ENCODE assay signal across 19 mouse cellular contexts in genomic region chr7:121622433-121622832, GRCm38 (mm10).
DNase-seq lines count a peak whose midpoint lies in the region; ATAC-seq and TF ChIP-seq lines count a peak whose summit lies in the region.
"Had no signal": no experiment of that assay in that cellular context is flagged by ENCODE, and none has a peak within 500 bp of the region (broad histone marks: within the 10 kb centered on the region; RNA-seq: fewer than 3 reads in every experiment).

No protein-coding gene starts in this region.

- no peak for DNase-seq in midbrain, embryonic 11.5 days (ENCODE audit: low spot score, missing footprints)
- DNase-seq in adrenal gland, adult 8-10 months = no peak
- DNase-seq: adrenal gland, adult 2 months; cerebellum, adult 2 months; cerebellum, postnatal 25 days; gastrocnemius, postnatal 25 days; kidney, adult 8-10 months; kidney, postnatal 10 days; liver, embryonic 13.5 days; lung, adult 2 months; right cerebral cortex, postnatal 4 days; thymus, postnatal 14 days had no signal

- no peaks in the 10 kb centered on the region for H3K27me3 ChIP-seq in midbrain, embryonic 13.5 days
- no peaks in the 10 kb centered on the region for H3K27me3 ChIP-seq in midbrain, embryonic 11.5 days (ENCODE audit: control insufficient read depth, insufficient read depth, low read length)
- H3K27me3 ChIP-seq in hindbrain, embryonic 15.5 days = no peaks in the 10 kb centered on the region
- H3K27me3 ChIP-seq in neural tube, embryonic 12.5 days (replicated peaks) = no peaks in the 10 kb centered on the region
- no peaks in the 10 kb centered on the region for H3K27me3 ChIP-seq in forebrain, embryonic 16.5 days (replicated peaks; ENCODE audit: control insufficient read depth, insufficient read depth, low read length)
- H3K27me3 ChIP-seq in intestine, postnatal 0 days (replicated peaks; ENCODE audit: control insufficient read depth, insufficient read depth, low read length) = no peaks in the 10 kb centered on the region
- H3K27me3 ChIP-seq: forebrain, embryonic 15.5 days; liver, embryonic 13.5 days had no signal

- peak overlapping the region; percentile 33; the same call in 1 of the 2 replicates for H3K9ac ChIP-seq in midbrain, embryonic 13.5 days (replicated peaks)
- H3K9ac ChIP-seq in midbrain, embryonic 11.5 days (ENCODE audit: low read length) = no peak overlapping the region
- H3K9ac ChIP-seq in hindbrain, embryonic 15.5 days = no peak overlapping the region
- H3K9ac ChIP-seq in neural tube, embryonic 12.5 days = no peak overlapping the region
- H3K9ac ChIP-seq in forebrain, embryonic 16.5 days (replicated peaks; ENCODE audit: low read depth, low read length) = no peak overlapping the region
- no peak overlapping the region for H3K9ac ChIP-seq in intestine, postnatal 0 days (ENCODE audit: low read depth, low read length)
- H3K9ac ChIP-seq: forebrain, embryonic 15.5 days; liver, embryonic 13.5 days had no signal

- H3K36me3 ChIP-seq in midbrain, embryonic 13.5 days = no peaks in the 10 kb centered on the region
- H3K36me3 ChIP-seq in midbrain, embryonic 11.5 days (ENCODE audit: control insufficient read depth, insufficient read depth, low read length) = no peaks in the 10 kb centered on the region
- H3K36me3 ChIP-seq in hindbrain, embryonic 15.5 days = no peaks in the 10 kb centered on the region
- H3K36me3 ChIP-seq in neural tube, embryonic 12.5 days = no peaks in the 10 kb centered on the region
- no peaks in the 10 kb centered on the region for H3K36me3 ChIP-seq in forebrain, embryonic 16.5 days (ENCODE audit: control insufficient read depth, insufficient read depth)
- H3K36me3 ChIP-seq in intestine, postnatal 0 days (ENCODE audit: control insufficient read depth, insufficient read depth) = no peaks in the 10 kb centered on the region
- H3K36me3 ChIP-seq: forebrain, embryonic 15.5 days; liver, embryonic 13.5 days had no signal

- 51% methylated on average over 6 of the region's 6 CpGs for WGBS in midbrain, embryonic 13.5 days
- 75% methylated on average over 6 of the region's 6 CpGs for WGBS in midbrain, embryonic 11.5 days
- WGBS in hindbrain, embryonic 15.5 days = 23% methylated on average over 6 of the region's 6 CpGs
- 53% methylated on average over 6 of the region's 6 CpGs for WGBS in neural tube, embryonic 12.5 days
- WGBS in forebrain, embryonic 16.5 days = 60% methylated on average over 6 of the region's 6 CpGs
- WGBS in intestine, postnatal 0 days = 67% methylated on average over 6 of the region's 6 CpGs

- H3K4me2 ChIP-seq in midbrain, embryonic 13.5 days (replicated peaks) = peak overlapping the region; percentile 20; the same call in 1 of the 2 replicates
- H3K4me2 ChIP-seq in midbrain, embryonic 11.5 days = no peak overlapping the region
- peak overlapping the region; percentile 2; the same call in 1 of the 2 replicates for H3K4me2 ChIP-seq in hindbrain, embryonic 15.5 days
- H3K4me2 ChIP-seq in neural tube, embryonic 12.5 days (replicated peaks) = peak overlapping the region; percentile 21; the same call in 1 of the 2 replicates
- no peak overlapping the region for H3K4me2 ChIP-seq in forebrain, embryonic 16.5 days (ENCODE audit: low read length)
- no peak overlapping the region for H3K4me2 ChIP-seq in intestine, postnatal 0 days (replicated peaks; ENCODE audit: low read depth)
- H3K4me2 ChIP-seq: forebrain, embryonic 15.5 days; liver, embryonic 13.5 days had no signal

- ATAC-seq in midbrain, embryonic 13.5 days = no peak
- no peak for ATAC-seq in midbrain, embryonic 11.5 days (ENCODE audit: low FRiP score)
- ATAC-seq in hindbrain, embryonic 15.5 days (ENCODE audit: low FRiP score, low read depth) = peak; percentile 77; the same call in 1 of the 2 replicates
- ATAC-seq in neural tube, embryonic 12.5 days (ENCODE audit: low FRiP score, low read depth) = peak; percentile 68
- no peak for ATAC-seq in forebrain, embryonic 16.5 days
- ATAC-seq in intestine, postnatal 0 days = no peak
- ATAC-seq: forebrain, embryonic 15.5 days had no signal

- H3K27ac ChIP-seq in midbrain, embryonic 13.5 days = peak overlapping the region; percentile 67
- no peak overlapping the region for H3K27ac ChIP-seq in midbrain, embryonic 11.5 days (ENCODE audit: low read depth, low read length)
- peak overlapping the region; percentile 43; the same call in 1 of the 2 replicates for H3K27ac ChIP-seq in hindbrain, embryonic 15.5 days (replicated peaks)
- peak overlapping the region; percentile 77; the same call in 1 of the 2 replicates for H3K27ac ChIP-seq in neural tube, embryonic 12.5 days
- H3K27ac ChIP-seq in forebrain, embryonic 16.5 days (ENCODE audit: low read length) = no peak overlapping the region
- no peak overlapping the region for H3K27ac ChIP-seq in intestine, postnatal 0 days (ENCODE audit: low read depth, low read length)
- H3K27ac ChIP-seq: forebrain, embryonic 15.5 days; left cerebral cortex, adult 2 months; liver, embryonic 13.5 days had no signal

- H3K4me1 ChIP-seq in midbrain, embryonic 13.5 days (replicated peaks) = peaks cover 13% of the 10 kb centered on the region
- H3K4me1 ChIP-seq in midbrain, embryonic 11.5 days (ENCODE audit: control insufficient read depth, insufficient read depth, low read length) = no peaks in the 10 kb centered on the region
- peaks cover 6% of the 10 kb centered on the region; the same call in 1 of the 2 replicates for H3K4me1 ChIP-seq in hindbrain, embryonic 15.5 days (replicated peaks)
- no peaks in the 10 kb centered on the region for H3K4me1 ChIP-seq in neural tube, embryonic 12.5 days
- H3K4me1 ChIP-seq in forebrain, embryonic 16.5 days (replicated peaks; ENCODE audit: control insufficient read depth, insufficient read depth, low read length) = no peaks in the 10 kb centered on the region
- H3K4me1 ChIP-seq in intestine, postnatal 0 days (replicated peaks; ENCODE audit: control insufficient read depth, insufficient read depth, low read length) = no peaks in the 10 kb centered on the region
- H3K4me1 ChIP-seq: forebrain, embryonic 15.5 days; liver, embryonic 13.5 days had no signal

- H3K4me3 ChIP-seq in midbrain, embryonic 13.5 days (replicated peaks) = no peak overlapping the region
- H3K4me3 ChIP-seq in midbrain, embryonic 11.5 days (ENCODE audit: low read depth, low read length) = no peak overlapping the region
- H3K4me3 ChIP-seq in hindbrain, embryonic 15.5 days = no peak overlapping the region
- H3K4me3 ChIP-seq in neural tube, embryonic 12.5 days = no peak overlapping the region
- H3K4me3 ChIP-seq in forebrain, embryonic 16.5 days (replicated peaks; ENCODE audit: low read length) = no peak overlapping the region
- H3K4me3 ChIP-seq in intestine, postnatal 0 days (ENCODE audit: low read depth, low read length) = no peak overlapping the region
- H3K4me3 ChIP-seq: forebrain, embryonic 15.5 days; left cerebral cortex, adult 2 months; liver, embryonic 13.5 days had no signal

- H3K9me3 ChIP-seq in midbrain, embryonic 13.5 days = no peaks in the 10 kb centered on the region
- H3K9me3 ChIP-seq in midbrain, embryonic 11.5 days (ENCODE audit: control insufficient read depth, low read length) = no peaks in the 10 kb centered on the region
- H3K9me3 ChIP-seq in hindbrain, embryonic 15.5 days = no peaks in the 10 kb centered on the region
- H3K9me3 ChIP-seq in neural tube, embryonic 12.5 days = no peaks in the 10 kb centered on the region
- no peaks in the 10 kb centered on the region for H3K9me3 ChIP-seq in forebrain, embryonic 16.5 days (ENCODE audit: control insufficient read depth, low read length)
- H3K9me3 ChIP-seq in intestine, postnatal 0 days (ENCODE audit: control insufficient read depth) = no peaks in the 10 kb centered on the region
- H3K9me3 ChIP-seq: forebrain, embryonic 15.5 days; liver, embryonic 13.5 days had no signal

- no peak for TF ChIP-seq CTCF in intestine, postnatal 0 days (IDR thresholded peaks at IDR 0.05; ENCODE audit: low read depth)

Comparison
In these comparisons a context has a peak if more than half of its experiments do, and no peak if none do; other contexts are left out.
1. H3K27ac ChIP-seq: peak in midbrain, embryonic 13.5 days (single experiment), hindbrain, embryonic 15.5 days (single experiment) and neural tube, embryonic 12.5 days (single experiment); none in midbrain, embryonic 11.5 days (single experiment), forebrain, embryonic 16.5 days (single experiment) and intestine, postnatal 0 days (single experiment).
2. H3K4me2 ChIP-seq: peak in midbrain, embryonic 13.5 days (single experiment), hindbrain, embryonic 15.5 days (single experiment) and neural tube, embryonic 12.5 days (single experiment); none in midbrain, embryonic 11.5 days (single experiment), forebrain, embryonic 16.5 days (single experiment) and intestine, postnatal 0 days (single experiment).
3. ATAC-seq: peak in hindbrain, embryonic 15.5 days (single experiment) and neural tube, embryonic 12.5 days (single experiment); none in midbrain, embryonic 13.5 days (single experiment), midbrain, embryonic 11.5 days (single experiment), forebrain, embryonic 16.5 days (single experiment) and intestine, postnatal 0 days (single experiment).